Mouse (Mus musculus): ENCODE results near the gene E030030I06Rik.
"Not testable (repeated sequence)": the region's sequence is repeated elsewhere in the genome, so short reads cannot be mapped to it uniquely, and the experiment has no call there.

Gene E030030I06Rik

GRCm38 (mm10) chr10:22151863-22152640 lies 3.0 kb upstream of the E030030I06Rik start:
- DNase-seq, result not testable (repeated sequence)

GRCm38 (mm10) chr10:22151056-22151862 lies 2.2 kb upstream of the E030030I06Rik start:
- DNase-seq, result not testable (repeated sequence)

GRCm38 (mm10) chr10:22150593-22150992 lies 1.5 kb upstream of the E030030I06Rik start:
- DNase-seq, result no peak

GRCm38 (mm10) chr10:22149691-22150465 lies 808 bp upstream of the E030030I06Rik start:
- DNase-seq, result no peak

GRCm38 (mm10) chr10:22148441-22149072 lies 513 bp downstream of the E030030I06Rik start:
- DNase-seq, result peak; percentile 47

GRCm38 (mm10) chr10:22142926-22143325 lies 6.1 kb downstream of the E030030I06Rik start:
- DNase-seq, result no peak

- DNase-seq, result not testable (repeated sequence)
These were observed 6.9 kb downstream of the E030030I06Rik start for GRCm38 (mm10) chr10:22142194-22142593.

- DNase-seq, result peak; percentile 58
These were observed 8.3 kb downstream of the E030030I06Rik start for GRCm38 (mm10) chr10:22140665-22141280.

- no peak for DNase-seq
These were observed 74.5 kb downstream of the E030030I06Rik start for GRCm38 (mm10) chr10:22074531-22074930.

GRCm38 (mm10) chr10:22072739-22073138 lies 76.3 kb downstream of the E030030I06Rik start:
- DNase-seq, result no peak

- no peak for DNase-seq
These were observed 78.5 kb downstream of the E030030I06Rik start for GRCm38 (mm10) chr10:22070576-22070975.

- DNase-seq, result no peak
These were observed 78.9 kb downstream of the E030030I06Rik start for GRCm38 (mm10) chr10:22070168-22070567.

GRCm38 (mm10) chr10:22067979-22068378 lies 81.1 kb downstream of the E030030I06Rik start, which contains the start of gene 4930444G20Rik:
4930444G20Rik (minus strand) TSS chr10:22068079.
- DNase-seq, result not testable (repeated sequence)

Data from right cerebral cortex, postnatal 25 days (tissue).